Mouse (Mus musculus) hindbrain, postnatal 0 days (tissue): ENCODE results near the gene Rac2. TPM values are rescaled to one million over a fixed set of nuclear protein-coding genes. Genes with fewer than 3 reads are reported as not detected.

ENCODE experiments used
- ATAC-seq: fragments of 200-750 bp; cut with Nextera tagmentation; 2 replicates; pipeline ENCODE4 v1.8.0; 2017; ENCODE audit warnings: mild to moderate bottlenecking, moderate TSS enrichment, moderate library complexity
- DNase-seq: peaks from one replicate; pipeline ENCODE4 v3.0.0-alpha.2; 2015; ENCODE audit warnings: low spot score
- H3K27ac ChIP-seq: fragments of 300-500 bp; sonication (generic); 2 replicates; pipeline ENCODE4 v1.5.1; 2014; ENCODE audit warnings: mild to moderate bottlenecking
- H3K27me3 ChIP-seq: fragments of 300-500 bp; sonication (generic); 2 replicates; pipeline ENCODE4 v1.6.1; 2014; ENCODE audit warnings: low read length, mixed read lengths; ENCODE audit not compliant: insufficient read depth
- H3K36me3 ChIP-seq: fragments of 300-500 bp; sonication (generic); 2 replicates; pipeline ENCODE4 v1.6.1; 2014; ENCODE audit warnings: low read length, mixed read lengths; ENCODE audit not compliant: insufficient read depth
- H3K4me1 ChIP-seq: fragments of 300-500 bp; sonication (generic); 2 replicates; pipeline ENCODE4 v1.6.1; 2014; ENCODE audit warnings: antibody characterized with exemption, low read length, mixed read lengths; ENCODE audit not compliant: insufficient read depth
- H3K4me2 ChIP-seq: fragments of 300-500 bp; sonication (generic); 2 replicates; pipeline ENCODE4 v1.6.1; 2014; ENCODE audit warnings: low read depth, mild to moderate bottlenecking, low read length, moderate library complexity, mixed read lengths
- H3K4me3 ChIP-seq: fragments of 300-500 bp; sonication (generic); 2 replicates; pipeline ENCODE4 v1.5.1; 2014; ENCODE audit warnings: low read length
- H3K9ac ChIP-seq: fragments of 300-500 bp; sonication (generic); replicated peaks from 2 replicates; pipeline ENCODE4 v1.6.1; 2014; ENCODE audit warnings: mild to moderate bottlenecking, low read length, moderate library complexity, mixed read lengths
- H3K9me3 ChIP-seq: fragments of 300-500 bp; sonication (generic); 2 replicates; pipeline ENCODE4 v1.6.1; 2016; ENCODE audit warnings: low read length, mixed read lengths
- CTCF ChIP-seq: IDR thresholded peaks from 2 replicates; pipeline ENCODE4 v1.5.1; 2016; ENCODE audit warnings: antibody characterized with exemption, control low read depth, low read depth
- WGBS: fragments of 180-500 bp; shearing (Covaris S2); extraction: QIAGEN DNeasy Blood & Tissue Kit; methylation state at CpG from one replicate; pipeline ENCODE4 v1.1.7; 2014; 5-methylcytosine and 5-hydroxymethylcytosine counted together
- polyA plus RNA-seq: library from polyadenylated mRNA; unstranded; fragments of >200 nt; fragmentation: Nextera tagmentation; extraction: Ambion mirVana; gene quantifications from 2 replicates; pipeline ENCODE4 v1.2.1, GENCODE M21; 2015
- total RNA-seq: library from RNA; depleted of rRNA; stranded (reverse); fragments of >200 nt; gene quantifications from 2 replicates; pipeline ENCODE4 v1.2.3, GENCODE M21; 2014

Gene Rac2
- total and polyA plus RNA-seq, 2 experiments from 2014 or later: 3.4 to 6.8 TPM

GRCm38 (mm10) chr15:78542767-78543303 is 29.7 kb downstream of the Rac2 start:
- no peaks in the 10 kb centered on the region for H3K27me3 ChIP-seq
- no peak overlapping the region for H3K4me2 ChIP-seq
- TF ChIP-seq CTCF: no peak
- no peaks in the 10 kb centered on the region for H3K9me3 ChIP-seq
- DNase-seq: no peak
- H3K4me3 ChIP-seq: no peak overlapping the region
- no peak for ATAC-seq
- H3K4me1 ChIP-seq: peaks cover 11% of the 10 kb centered on the region
- H3K9ac ChIP-seq: no peak overlapping the region
- no peaks in the 10 kb centered on the region for H3K36me3 ChIP-seq
- H3K27ac ChIP-seq: no peak overlapping the region
- WGBS: 49% methylated on average over 7 of the region's 7 CpGs

GRCm38 (mm10) chr15:78542098-78542766 is 30.4 kb downstream of the Rac2 start:
- H3K4me1 ChIP-seq: peaks cover 9% of the 10 kb centered on the region
- no peaks in the 10 kb centered on the region for H3K9me3 ChIP-seq
- H3K9ac ChIP-seq: no peak overlapping the region
- H3K4me2 ChIP-seq: no peak overlapping the region
- 66% methylated on average over 3 of the region's 3 CpGs for WGBS
- no peaks in the 10 kb centered on the region for H3K36me3 ChIP-seq
- no peak for TF ChIP-seq CTCF
- H3K4me3 ChIP-seq: no peak overlapping the region
- no peak overlapping the region for H3K27ac ChIP-seq
- ATAC-seq (no peak), DNase-seq (no peak)
- no peaks in the 10 kb centered on the region for H3K27me3 ChIP-seq

- Histone ChIP-seq H3K36me3 (no peaks in the 10 kb centered on the region), H3K4me2 (no peak overlapping the region), H3K9me3 (no peaks in the 10 kb centered on the region), H3K27me3 (no peaks in the 10 kb centered on the region), H3K9ac (no peak overlapping the region), H3K27ac (no peak overlapping the region), H3K4me1 (peaks cover 9% of the 10 kb centered on the region), H3K4me3 (no peak overlapping the region)
- TF ChIP-seq CTCF: no peak
- ATAC-seq: 0 out of 2 replicates have a peak, but pooled peaks have one; percentile 25
- WGBS: 42% methylated on average over 3 of the region's 3 CpGs
- peak; percentile 81 for DNase-seq
Measured at GRCm38 (mm10) chr15:78541606-78542005, 31.0 kb downstream of the Rac2 start.

- no peaks in the 10 kb centered on the region for H3K27me3 ChIP-seq
- peaks cover 9% of the 10 kb centered on the region for H3K4me1 ChIP-seq
- no peaks in the 10 kb centered on the region for H3K9me3 ChIP-seq
- DNase-seq (no peak), ATAC-seq (no peak)
- WGBS: 67% methylated on average over 3 of the region's 3 CpGs
- TF ChIP-seq CTCF: no peak
- H3K36me3 ChIP-seq: no peaks in the 10 kb centered on the region
- H3K4me3 ChIP-seq: no peak overlapping the region
- H3K4me2 ChIP-seq: no peak overlapping the region
- H3K27ac ChIP-seq: no peak overlapping the region
- no peak overlapping the region for H3K9ac ChIP-seq
Measured at GRCm38 (mm10) chr15:78541036-78541435, 31.5 kb downstream of the Rac2 start.

GRCm38 (mm10) chr15:78535723-78536421 is 36.7 kb downstream of the Rac2 start:
- H3K27ac ChIP-seq: no peak overlapping the region
- H3K4me2 ChIP-seq: no peak overlapping the region
- ATAC-seq: no peak
- H3K9ac ChIP-seq: peak overlapping the region; percentile 24; the same call in 1 of the 2 replicates
- no peaks in the 10 kb centered on the region for H3K27me3 ChIP-seq
- 34% methylated on average over 10 of the region's 10 CpGs for WGBS
- no peaks in the 10 kb centered on the region for H3K9me3 ChIP-seq
- TF ChIP-seq CTCF: no peak
- no peaks in the 10 kb centered on the region for H3K36me3 ChIP-seq
- DNase-seq: peak; percentile 30
- H3K4me1 ChIP-seq: 0 out of 2 replicates have a peak, but pooled peaks cover 2% of the 10 kb centered on the region
- H3K4me3 ChIP-seq: no peak overlapping the region

GRCm38 (mm10) chr15:78533346-78533835 is 39.2 kb downstream of the Rac2 start:
- Histone ChIP-seq H3K4me3 (no peak overlapping the region), H3K4me1 (peaks cover 20% of the 10 kb centered on the region), H3K36me3 (no peaks in the 10 kb centered on the region), H3K9ac (no peak overlapping the region), H3K9me3 (no peaks in the 10 kb centered on the region), H3K27me3 (no peaks in the 10 kb centered on the region), H3K27ac (no peak overlapping the region), H3K4me2 (no peak overlapping the region)
- ATAC-seq (no peak), DNase-seq (peak; percentile 44)
- no peak for TF ChIP-seq CTCF
- whole genome bisulfite sequencing: 57% methylated on average over 10 of the region's 10 CpGs
